Mouse (Mus musculus) bone marrow macrophage, adult 2 months (primary cell): ENCODE measurements around the gene Ccdc125.

Experiments
- CTCF ChIP-seq: IDR thresholded peaks from 2 replicates; pipeline ENCODE4 v1.5.1; 2012; ENCODE audit warnings: low read depth, mild to moderate bottlenecking, low read length, moderate library complexity
- POLR2A ChIP-seq: IDR thresholded peaks from 2 replicates; pipeline ENCODE4 v1.6.1; 2012; ENCODE audit warnings: mild to moderate bottlenecking, low read depth, low read length, borderline replicate concordance

DNA sequence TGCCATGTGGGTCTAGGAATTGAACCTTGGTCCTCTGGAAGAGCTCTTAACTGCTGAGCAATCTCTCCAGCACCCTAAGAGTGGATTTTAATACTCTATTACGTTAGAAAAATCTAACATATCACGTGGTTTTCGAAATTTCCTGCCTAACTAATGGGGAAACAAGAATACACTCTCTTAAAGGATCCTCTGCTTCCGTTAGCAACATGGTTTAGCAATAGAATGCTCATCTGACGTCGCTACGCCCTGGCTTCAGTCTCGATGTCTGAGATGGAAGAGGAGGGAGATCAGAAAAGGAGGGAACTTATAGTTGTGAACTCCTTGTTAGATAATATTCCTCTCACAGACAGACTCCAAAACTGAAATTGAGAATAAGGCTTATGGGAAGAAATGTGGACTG lies 21.3 kb upstream of the Ccdc125 start:
- no peak for TF ChIP-seq CTCF
- no peak for TF ChIP-seq POLR2A
